Mouse (Mus musculus) duodenum, adult 2 months (tissue): ENCODE measurements around the gene Plod1. TPM values are rescaled to one million over a fixed set of nuclear protein-coding genes. Genes with fewer than 3 reads are reported as not detected.

Experiments used
- polyA plus RNA-seq: library from polyadenylated mRNA; depleted of rRNA; stranded (reverse); fragments of >200 nt; gene quantifications from 2 replicates; pipeline ENCODE4 v1.2.3, GENCODE M21; 2012; ENCODE audit warnings: low replicate concordance; rRNA removed

Plod1 gene
- 12.4 and 13.9 TPM in 2 replicates for polyA plus RNA-seq

GRCm38 (mm10) chr4:147936331-147936954 lies at the start of gene Plod1:
TSS of gene Plod1 (minus strand) at chr4:147936767.

GRCm38 (mm10) chr4:147985205-147986132 lies 48.9 kb upstream of the Plod1 start, which contains the start of gene Nppb:
TSS of gene Nppb (plus strand) at chr4:147985788.

DNA sequence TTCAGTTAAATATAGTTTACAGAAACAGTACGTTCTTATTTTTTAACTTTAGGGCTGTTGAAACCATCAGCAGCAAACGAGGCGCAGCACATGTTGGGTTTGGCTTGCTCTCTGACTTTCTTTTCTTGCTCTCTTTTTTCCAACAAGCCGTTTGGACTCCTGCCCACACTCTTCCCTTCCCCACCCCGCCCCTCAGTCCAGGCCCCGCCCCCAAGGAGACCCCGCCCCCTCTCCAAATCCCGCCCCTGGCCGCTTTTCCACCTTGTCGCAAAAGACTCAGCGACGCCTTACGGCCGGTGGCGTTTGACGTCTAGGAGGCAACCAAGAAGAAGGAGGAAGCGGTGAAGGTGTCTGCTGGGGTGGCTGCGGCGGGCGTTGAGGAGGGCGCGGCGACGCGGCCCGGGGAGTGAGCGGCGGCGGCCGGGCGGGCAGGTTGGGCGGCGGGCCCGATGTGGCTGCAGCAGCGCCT lies 4.0 kb upstream of the Plod1 start, which contains the start of gene 2510039O18Rik:
Gene 2510039O18Rik, plus strand, starts transcription at position 320 of the 469 bp plus-strand sequence.

GRCm38 (mm10) chr4:147904313-147905089 lies 32.1 kb downstream of the Plod1 start, which contains the start of gene Mfn2:
TSS of gene Mfn2 (minus strand) at chr4:147904704.

GRCm38 (mm10) chr4:147868450-147869031 lies 68.0 kb downstream of the Plod1 start, which contains the start of the genes Miip and Fv1:
TSS of gene Miip (minus strand) at chr4:147868816.
TSS of gene Fv1 (plus strand) at chr4:147868979.

Other genes starting within 250 kb of the Plod1 start
- gene Zfp534, start 234.2 kb downstream of the Plod1 start, polyA plus RNA-seq = not detected in 2 replicates
- gene Zfp984, start 127.0 kb downstream of the Plod1 start, polyA plus RNA-seq = 0.05 TPM in 1 of 2 replicates, not detected in the other
- 0.06 and 0.15 TPM in 2 replicates for gene Zfp933, start 88.4 kb downstream of the Plod1 start, polyA plus RNA-seq
- gene Miip, start 68.0 kb downstream of the Plod1 start, polyA plus RNA-seq = 40.1 and 76.6 TPM in 2 replicates
- gene Fv1, start 67.8 kb downstream of the Plod1 start, polyA plus RNA-seq = 0.12 and 0.21 TPM in 2 replicates
- 47.4 and 55.3 TPM in 2 replicates for gene Mfn2, start 32.1 kb downstream of the Plod1 start, polyA plus RNA-seq
- 118 and 193 TPM in 2 replicates for gene 2510039O18Rik, start 4.1 kb upstream of the Plod1 start, polyA plus RNA-seq
- not detected in 2 replicates for gene Nppb, start 49.0 kb upstream of the Plod1 start, polyA plus RNA-seq
- gene Nppa, start 64.0 kb upstream of the Plod1 start, polyA plus RNA-seq = not detected in 2 replicates
- gene Clcn6, start 102.1 kb upstream of the Plod1 start, polyA plus RNA-seq = 2.5 TPM in 2 replicates
- 4.0 and 7.1 TPM in 2 replicates for gene Mthfr, start 102.3 kb upstream of the Plod1 start, polyA plus RNA-seq
- 17.5 and 26.5 TPM in 2 replicates for gene Agtrap, start 151.3 kb upstream of the Plod1 start, polyA plus RNA-seq
- 12.9 and 14.4 TPM in 2 replicates for gene Mad2l2, start 193.6 kb upstream of the Plod1 start, polyA plus RNA-seq
- gene Draxin, start 193.9 kb upstream of the Plod1 start, polyA plus RNA-seq = 0.08 TPM in 1 of 2 replicates, not detected in the other
- gene Fbxo6, start 215.4 kb upstream of the Plod1 start, polyA plus RNA-seq = 32.2 and 64.6 TPM in 2 replicates
- gene Fbxo44, start 223.7 kb upstream of the Plod1 start, polyA plus RNA-seq = 10.8 and 13.5 TPM in 2 replicates
- gene Fbxo2, start 223.9 kb upstream of the Plod1 start, polyA plus RNA-seq = 0.19 and 0.60 TPM in 2 replicates